Mouse (Mus musculus) liver, embryonic 15.5 days (tissue): ENCODE measurements around the gene Olfr523. TPM values are rescaled to one million over a fixed set of nuclear protein-coding genes. Genes with fewer than 3 reads are reported as not detected.

Experiments
- polyA plus RNA-seq: library from polyadenylated mRNA; unstranded; fragments of >200 nt; fragmentation: Nextera tagmentation; extraction: Ambion mirVana; gene quantifications from 2 replicates; pipeline ENCODE4 v1.2.1, GENCODE M21; 2015

Gene Olfr523
- polyA plus RNA-seq, 1 experiment from 2014 or later: not detected

Other genes starting within 250 kb of the Olfr523 start
- not detected in 2 replicates for gene Utf1, start 229.4 kb upstream of the Olfr523 start, polyA plus RNA-seq
- not detected in 2 replicates for gene 6430531B16Rik, start 194.5 kb upstream of the Olfr523 start, polyA plus RNA-seq
- 1.1 and 1.3 TPM in 2 replicates for gene Adam8, start 180.7 kb upstream of the Olfr523 start, polyA plus RNA-seq
- 17.4 and 19.6 TPM in 2 replicates for gene Zfp511, start 136.8 kb upstream of the Olfr523 start, polyA plus RNA-seq
- 21.4 and 23.2 TPM in 2 replicates for gene Tubgcp2, start 136.5 kb upstream of the Olfr523 start, polyA plus RNA-seq
- not detected in 2 replicates for gene Msx3, start 124.1 kb upstream of the Olfr523 start, polyA plus RNA-seq
- gene Caly, start 90.7 kb upstream of the Olfr523 start, polyA plus RNA-seq: not detected in 2 replicates
- gene Prap1, start 79.8 kb upstream of the Olfr523 start, polyA plus RNA-seq: 0.74 and 0.79 TPM in 2 replicates
- 8.0 and 8.7 TPM in 2 replicates for gene Fuom, start 70.8 kb upstream of the Olfr523 start, polyA plus RNA-seq
- 10.1 and 11.0 TPM in 2 replicates for gene Paox, start 57.4 kb upstream of the Olfr523 start, polyA plus RNA-seq
- 104 and 111 TPM in 2 replicates for gene Echs1, start 56.7 kb upstream of the Olfr523 start, polyA plus RNA-seq
- gene Mtg1, start 35.7 kb upstream of the Olfr523 start, polyA plus RNA-seq: 15.4 and 17.0 TPM in 2 replicates
- 0.08 TPM in 1 of 2 replicates, not detected in the other for gene Sprn, start 18.3 kb upstream of the Olfr523 start, polyA plus RNA-seq
- not detected in 2 replicates for gene Olfr522, start 8.5 kb upstream of the Olfr523 start, polyA plus RNA-seq
- gene Olfr524, start 32.7 kb downstream of the Olfr523 start, polyA plus RNA-seq: not detected in 2 replicates
- gene Cd163l1, start 45.0 kb downstream of the Olfr523 start, polyA plus RNA-seq: 0.05 TPM in 1 of 2 replicates, not detected in the other
- not detected in 2 replicates for gene 5830411N06Rik, start 74.1 kb downstream of the Olfr523 start, polyA plus RNA-seq
- gene Olfr525, start 147.6 kb downstream of the Olfr523 start, polyA plus RNA-seq: not detected in 2 replicates
- not detected in 2 replicates for gene Olfr527, start 160.8 kb downstream of the Olfr523 start, polyA plus RNA-seq
- not detected in 2 replicates for gene Olfr60, start 188.5 kb downstream of the Olfr523 start, polyA plus RNA-seq
- not detected in 2 replicates for gene Olfr530, start 203.1 kb downstream of the Olfr523 start, polyA plus RNA-seq
- not detected in 2 replicates for gene Olfr531, start 229.7 kb downstream of the Olfr523 start, polyA plus RNA-seq
- not detected in 2 replicates for gene Olfr532, start 248.4 kb downstream of the Olfr523 start, polyA plus RNA-seq